Mouse (Mus musculus) liver, embryonic 14.5 days (tissue): Measurements from ENCODE around the gene Tufm. TPM values are rescaled to one million over a fixed set of nuclear protein-coding genes. Genes with fewer than 3 reads are reported as not detected.
"Not testable (repeated sequence)": the region's sequence is repeated elsewhere in the genome, so short reads cannot be mapped to it uniquely, and the experiment has no call there.

Source experiments
- ATAC-seq: fragments of 200-750 bp; cut with Nextera tagmentation; 2 replicates; pipeline ENCODE4 v1.8.0; 2017; ENCODE audit warnings: moderate number of reproducible peaks, mild to moderate bottlenecking, moderate library complexity; ENCODE audit not compliant: insufficient read depth
- DNase-seq, 3 experiments: peaks; one replicate each; pipeline ENCODE4 v3.0.0-alpha.2; 2012 to 2013; ENCODE audit warnings: low read depth in 3 of 3, low spot score in 3 of 3
- H3K27ac ChIP-seq: fragments of 300-500 bp; sonication (generic); 2 replicates; pipeline ENCODE4 v1.5.1; 2014; ENCODE audit warnings: moderate library complexity, mild to moderate bottlenecking, control low read depth, inconsistent platforms
- H3K27me3 ChIP-seq: fragments of 300-500 bp; sonication (generic); 2 replicates; pipeline ENCODE4 v1.6.1; 2014; ENCODE audit warnings: mild to moderate bottlenecking, low read length, moderate library complexity; ENCODE audit not compliant: control insufficient read depth, insufficient read depth
- H3K36me3 ChIP-seq: fragments of 300-500 bp; sonication (generic); replicated peaks from 2 replicates; pipeline ENCODE4 v1.6.1; 2014; ENCODE audit warnings: low read depth; ENCODE audit not compliant: control insufficient read depth, insufficient read depth
- H3K4me1 ChIP-seq, 2 experiments: fragments of 200-500 bp in 1 of 2; fragments of 300-500 bp in 1 of 2; sonication (generic) in 1 of 2; replicated peaks; 2 replicates each; pipeline ENCODE4 v1.6.1; 2012 to 2014; ENCODE audit warnings: antibody characterized with exemption in 1 of 2, inconsistent platforms in 1 of 2, low read length in 1 of 2; ENCODE audit not compliant: control insufficient read depth in 2 of 2, insufficient read depth in 2 of 2
- H3K4me2 ChIP-seq: fragments of 300-500 bp; sonication (generic); 2 replicates; pipeline ENCODE4 v1.6.1; 2014; ENCODE audit warnings: low read depth, mild to moderate bottlenecking, control low read depth, moderate library complexity
- H3K4me3 ChIP-seq, 2 experiments: fragments of 200-500 bp in 1 of 2; fragments of 300-500 bp in 1 of 2; sonication (generic) in 1 of 2; 2 replicates each; pipeline ENCODE4 v1.5.1; 2012 to 2014; ENCODE audit warnings: low read depth in 2 of 2, low read length in 2 of 2, mild to moderate bottlenecking in 2 of 2, control low read depth in 1 of 2, inconsistent platforms in 1 of 2, moderate library complexity in 1 of 2; ENCODE audit not compliant: insufficient read depth in 1 of 2
- H3K9ac ChIP-seq: fragments of 300-500 bp; sonication (generic); replicated peaks from 2 replicates; pipeline ENCODE4 v1.6.1; 2014; ENCODE audit warnings: mild to moderate bottlenecking, control low read depth, moderate library complexity
- H3K9me3 ChIP-seq: fragments of 300-500 bp; sonication (generic); 2 replicates; pipeline ENCODE4 v1.6.1; 2016; ENCODE audit warnings: low read length, mixed read lengths; ENCODE audit not compliant: control insufficient read depth
- CTCF ChIP-seq: IDR thresholded peaks from 2 replicates; pipeline ENCODE4 v1.5.1; 2016; ENCODE audit warnings: antibody characterized with exemption, low read depth, control low read depth
- EP300 ChIP-seq: IDR thresholded peaks from 2 replicates; pipeline ENCODE4 v1.6.1; 2016; ENCODE audit warnings: antibody characterized with exemption, low read depth
- WGBS: fragments of 180-500 bp; shearing (Covaris S2); extraction: QIAGEN DNeasy Blood & Tissue Kit; methylation state at CpG from one replicate; pipeline ENCODE4 v1.1.7; 2014; ENCODE audit not compliant: insufficient replicate concordance; 5-methylcytosine and 5-hydroxymethylcytosine counted together
- polyA plus RNA-seq, 2 experiments: library from polyadenylated mRNA; depleted of rRNA in 1 of 2; stranded (reverse) in 1 of 2; unstranded in 1 of 2; fragments of >200 nt; fragmentation: Nextera tagmentation in 1 of 2; extraction: Ambion mirVana in 1 of 2; gene quantifications; 2 replicates each; pipeline versions ENCODE4 v1.2.1 to v1.2.3; 2012 to 2014

Tufm gene
- polyA plus RNA-seq, 2 experiments: 67.8 to 73.2 TPM

DNA sequence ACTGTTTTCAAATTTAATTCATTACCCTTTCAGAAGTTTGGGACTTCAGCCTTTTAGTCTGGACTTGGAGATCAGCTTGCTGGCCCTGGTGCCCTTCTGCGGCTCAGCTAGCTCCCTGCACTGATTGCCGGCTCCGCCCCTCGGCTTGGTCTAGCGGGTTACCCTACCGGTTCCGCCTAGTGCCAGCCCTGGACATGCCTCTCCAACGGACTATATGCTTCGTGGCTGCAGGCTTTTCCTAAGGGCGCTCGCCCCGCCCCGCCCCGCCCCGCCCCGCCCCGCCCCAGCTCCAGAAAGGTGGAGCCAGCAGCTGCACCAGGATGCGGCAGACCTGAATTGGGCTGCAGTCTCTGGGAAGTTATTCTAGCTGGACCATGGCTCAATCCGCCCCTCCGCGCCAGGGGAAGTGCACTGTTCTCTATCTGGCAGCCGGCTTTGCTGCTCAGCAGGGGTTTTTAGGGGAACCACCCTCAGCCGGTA, 4.7 kb upstream of the Tufm start:
- WGBS: under 1% methylated on average over 23 of the region's 23 CpGs
- H3K27me3 ChIP-seq: no peaks in the 10 kb centered on the region
- peaks cover 5 to 8% of the 10 kb centered on the region in 2 experiments; a peak in 3 of 4 replicates for H3K4me1 ChIP-seq
- peak overlapping the region; percentile 72 for H3K4me2 ChIP-seq
- H3K9me3 ChIP-seq: no peaks in the 10 kb centered on the region
- no peak overlapping the region for H3K9ac ChIP-seq
- H3K4me3 ChIP-seq: peak overlapping the region; percentile 15 to 30
- no peak overlapping the region; the same call in 1 of the 2 replicates for H3K27ac ChIP-seq
- DNase-seq (peak; percentile 67 to 70 (median 68)), ATAC-seq (peak; percentile 76)
- H3K36me3 ChIP-seq: no peaks in the 10 kb centered on the region
- TF ChIP-seq CTCF (peak; percentile 33; the same call in 1 of the 2 replicates), EP300 (no peak)

DNA sequence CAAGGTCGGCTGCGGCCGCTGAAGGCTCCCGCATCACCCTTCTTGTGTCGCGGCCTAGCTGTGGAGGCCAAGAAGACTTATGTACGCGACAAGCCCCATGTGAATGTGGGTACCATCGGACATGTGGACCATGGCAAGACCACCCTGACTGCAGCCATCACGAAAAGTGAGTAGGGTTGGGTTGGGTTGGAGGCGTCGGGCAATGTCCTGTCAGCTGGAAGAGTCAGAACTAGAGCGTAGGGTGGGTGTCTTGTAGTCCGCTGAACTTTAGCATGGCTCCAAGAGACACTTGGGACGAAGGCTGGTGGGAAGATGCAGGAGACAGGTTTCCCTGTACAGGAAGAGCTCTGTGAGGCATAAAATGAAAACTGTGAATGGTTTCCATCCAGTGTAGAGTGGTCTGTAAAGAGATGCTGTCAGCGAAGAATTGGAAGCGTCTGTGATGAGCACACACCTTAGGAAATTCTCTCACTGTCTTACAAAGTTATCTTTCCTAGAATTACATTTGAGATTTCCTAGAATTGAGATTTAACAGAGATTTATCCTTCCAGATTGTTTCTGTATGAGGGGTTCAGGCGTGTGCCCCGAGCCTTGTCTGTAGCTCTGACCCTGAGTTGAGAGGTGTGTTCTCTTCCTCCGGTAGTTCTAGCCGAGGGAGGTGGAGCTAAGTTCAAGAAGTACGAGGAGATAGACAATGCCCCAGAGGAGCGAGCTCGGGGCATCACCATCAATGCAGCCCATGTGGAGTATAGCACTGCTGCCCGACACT, 640 bp downstream of the Tufm start:
- ATAC-seq, DNase-seq, H3K4me1 ChIP-seq, H3K27ac ChIP-seq, H3K9me3 ChIP-seq, H3K27me3 ChIP-seq: not testable (repeated sequence)
- Histone ChIP-seq H3K4me2 (peak overlapping the region; percentile 63), H3K4me3 (peak overlapping the region; percentile 63 to 95), H3K36me3 (peaks cover 19% of the 10 kb centered on the region), H3K9ac (peak overlapping the region; percentile 77)
- WGBS: 6% methylated on average over 21 of the region's 25 CpGs

DNA sequence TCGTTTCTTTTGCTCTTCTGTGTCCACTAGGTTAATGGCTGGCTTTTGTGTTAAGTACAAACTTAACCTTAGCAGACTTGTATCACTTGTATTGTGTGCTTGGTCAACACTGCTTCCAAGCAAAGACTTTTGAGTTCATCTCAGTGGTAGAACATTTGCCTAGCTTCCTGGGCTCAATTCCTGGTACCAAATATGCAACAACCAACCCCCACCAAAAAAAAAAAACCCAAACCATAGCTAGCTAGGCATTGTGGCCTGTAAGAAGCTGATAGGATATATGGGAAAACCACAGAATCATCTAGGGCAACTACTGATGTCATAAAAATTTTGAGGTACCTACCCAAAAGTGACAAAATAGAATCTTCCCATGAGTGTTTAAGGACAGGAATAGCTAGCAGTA, 3.8 kb downstream of the Tufm start:
- H3K9me3 ChIP-seq: no peaks in the 10 kb centered on the region
- DNase-seq (no peak), ATAC-seq (no peak)
- H3K36me3 ChIP-seq: peaks cover 51% of the 10 kb centered on the region
- no peak for TF ChIP-seq CTCF
- TF ChIP-seq EP300: no peak
- H3K9ac ChIP-seq: no peak overlapping the region
- H3K27ac ChIP-seq: no peak overlapping the region
- no peak overlapping the region for H3K4me3 ChIP-seq
- H3K4me2 ChIP-seq: no peak overlapping the region
- WGBS: 56% methylated on average over 1 of the region's 1 CpGs
- peaks cover 2 to 8% of the 10 kb centered on the region in 2 experiments; a peak in 2 of 4 replicates for H3K4me1 ChIP-seq
- H3K27me3 ChIP-seq: no peaks in the 10 kb centered on the region

DNA sequence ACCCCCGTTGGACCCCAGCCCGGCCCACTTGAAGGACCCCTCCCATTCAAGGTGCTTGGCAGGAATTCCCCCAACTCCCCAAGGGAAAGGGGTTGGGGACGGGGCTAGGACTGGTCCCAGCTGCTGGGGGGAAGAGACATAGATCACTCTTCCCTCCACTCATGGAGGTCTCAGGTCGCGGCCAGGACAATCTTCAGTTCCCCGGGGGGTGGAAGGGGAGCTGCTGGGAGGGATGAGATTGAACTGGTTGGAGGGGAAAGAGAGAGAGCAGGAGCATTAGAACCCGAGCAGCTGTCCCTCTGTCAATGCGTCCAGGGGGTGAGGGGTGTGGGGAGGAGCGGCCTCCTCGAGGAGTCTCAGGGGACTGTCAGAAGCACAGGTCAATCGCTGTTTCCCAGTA, 4.8 kb downstream of the Tufm start:
- H3K27me3 ChIP-seq: no peaks in the 10 kb centered on the region
- TF ChIP-seq EP300: no peak
- TF ChIP-seq CTCF: no peak
- peaks cover 2 to 8% of the 10 kb centered on the region in 2 experiments; a peak in 2 of 4 replicates for H3K4me1 ChIP-seq
- ATAC-seq (no peak), DNase-seq (no peak)
- no peaks in the 10 kb centered on the region for H3K9me3 ChIP-seq
- H3K4me3 ChIP-seq: no peak overlapping the region
- no peak overlapping the region for H3K27ac ChIP-seq
- no peak overlapping the region for H3K4me2 ChIP-seq
- no peak overlapping the region for H3K9ac ChIP-seq
- WGBS: 74% methylated on average over 11 of the region's 11 CpGs
- peaks cover 61% of the 10 kb centered on the region for H3K36me3 ChIP-seq

DNA sequence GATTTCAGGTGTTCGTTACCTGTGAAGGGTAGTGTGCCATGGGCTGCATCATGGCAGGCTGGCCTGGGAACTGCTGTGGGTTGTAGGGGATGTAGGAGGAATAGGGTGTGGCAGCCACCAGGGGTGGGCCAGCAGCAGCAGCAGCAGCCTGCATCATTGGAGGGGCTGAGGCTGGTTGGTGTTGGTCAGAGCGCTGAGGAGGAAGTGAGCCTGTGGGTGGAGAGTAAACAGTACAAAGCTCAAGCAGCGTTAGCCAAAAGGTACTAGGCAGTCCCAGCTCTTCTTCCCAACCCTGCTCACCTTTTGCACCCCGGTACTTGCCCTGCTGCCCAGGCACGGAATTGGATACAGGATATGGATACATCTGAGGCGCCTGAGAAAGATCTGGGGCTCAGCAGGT, 7.0 kb downstream of the Tufm start:
- Histone ChIP-seq H3K4me2 (no peak overlapping the region), H3K27ac (no peak overlapping the region), H3K9ac (no peak overlapping the region), H3K4me3 (no peak overlapping the region), H3K9me3 (no peaks in the 10 kb centered on the region), H3K36me3 (peaks cover 82% of the 10 kb centered on the region), H3K27me3 (no peaks in the 10 kb centered on the region), H3K4me1 (no peaks in the 10 kb centered on the region; a peak in 1 of 4 replicates)
- DNase-seq: no peak
- peak; percentile 54 for ATAC-seq
- WGBS: 81% methylated on average over 6 of the region's 6 CpGs
- TF ChIP-seq EP300: no peak
- 0 out of 2 replicates have a peak, but pooled peaks have one; percentile 5 for TF ChIP-seq CTCF
